Mouse (Mus musculus): ENCODE measurements at regions not wholly inside any gene's neighbourhood (a gene's known extent, or its start where the extent isn't known, plus 50 kb on each side); places are given as distances from the start of the nearest gene placed in this dataset.

- Histone ChIP-seq H3K27ac (ENCODE audit: low read length) (no peak overlapping the region), H3K36me3 (ENCODE audit: control insufficient read depth, insufficient read depth, low read length) (no peaks in the 10 kb centered on the region), H3K27me3 (ENCODE audit: control insufficient read depth, insufficient read depth, low read depth, low read length) (no peaks in the 10 kb centered on the region), H3K4me3 (ENCODE audit: low read length) (no peak overlapping the region), H3K4me2 (ENCODE audit: low read depth, low read length) (no peak overlapping the region), H3K9ac (ENCODE audit: low read length) (no peak overlapping the region), H3K4me1 (replicated peaks; ENCODE audit: control insufficient read depth, insufficient read depth, low read length) (no peaks in the 10 kb centered on the region), H3K9me3 (ENCODE audit: control insufficient read depth, low read length) (no peaks in the 10 kb centered on the region)
- peak; percentile 73 for ATAC-seq (ENCODE audit: low read depth)
- WGBS = 58% methylated on average over 19 of the region's 19 CpGs
Measured at GRCm38 (mm10) chr9:61012771-61013540, 218.6 kb downstream of the Uaca start.

GRCm38 (mm10) chr9:61014151-61014550, 219.8 kb downstream of the Uaca start:
- no peak overlapping the region for H3K27ac ChIP-seq (ENCODE audit: low read length)
- no peaks in the 10 kb centered on the region for H3K9me3 ChIP-seq (ENCODE audit: control insufficient read depth, low read length)
- ATAC-seq (ENCODE audit: low read depth) = no peak
- H3K36me3 ChIP-seq (ENCODE audit: control insufficient read depth, insufficient read depth, low read length) = no peaks in the 10 kb centered on the region
- H3K4me2 ChIP-seq (ENCODE audit: low read depth, low read length) = no peak overlapping the region
- no peaks in the 10 kb centered on the region for H3K27me3 ChIP-seq (ENCODE audit: control insufficient read depth, insufficient read depth, low read depth, low read length)
- H3K4me1 ChIP-seq (replicated peaks; ENCODE audit: control insufficient read depth, insufficient read depth, low read length) = no peaks in the 10 kb centered on the region
- WGBS = 61% methylated on average over 8 of the region's 8 CpGs
- H3K4me3 ChIP-seq (ENCODE audit: low read length) = no peak overlapping the region
- no peak overlapping the region for H3K9ac ChIP-seq (ENCODE audit: low read length)

- 53% methylated on average over 15 of the region's 15 CpGs for WGBS
- no peak overlapping the region for H3K9ac ChIP-seq (ENCODE audit: low read length)
- no peak overlapping the region for H3K27ac ChIP-seq (ENCODE audit: low read length)
- no peaks in the 10 kb centered on the region for H3K27me3 ChIP-seq (ENCODE audit: control insufficient read depth, insufficient read depth, low read depth, low read length)
- no peak for ATAC-seq (ENCODE audit: low read depth)
- no peaks in the 10 kb centered on the region for H3K9me3 ChIP-seq (ENCODE audit: control insufficient read depth, low read length)
- H3K4me1 ChIP-seq (replicated peaks; ENCODE audit: control insufficient read depth, insufficient read depth, low read length) = no peaks in the 10 kb centered on the region
- no peak overlapping the region for H3K4me2 ChIP-seq (ENCODE audit: low read depth, low read length)
- no peak overlapping the region for H3K4me3 ChIP-seq (ENCODE audit: low read length)
- no peaks in the 10 kb centered on the region for H3K36me3 ChIP-seq (ENCODE audit: control insufficient read depth, insufficient read depth, low read length)
Measured at GRCm38 (mm10) chr9:61015374-61015890, 221.1 kb downstream of the Uaca start.

- H3K4me1 ChIP-seq (replicated peaks; ENCODE audit: control insufficient read depth, insufficient read depth, low read length) = no peaks in the 10 kb centered on the region
- WGBS = 60% methylated on average over 10 of the region's 10 CpGs
- ATAC-seq (ENCODE audit: low read depth) = no peak
- H3K4me2 ChIP-seq (ENCODE audit: low read depth, low read length) = no peak overlapping the region
- H3K36me3 ChIP-seq (ENCODE audit: control insufficient read depth, insufficient read depth, low read length) = no peaks in the 10 kb centered on the region
- no peaks in the 10 kb centered on the region for H3K27me3 ChIP-seq (ENCODE audit: control insufficient read depth, insufficient read depth, low read depth, low read length)
- H3K4me3 ChIP-seq (ENCODE audit: low read length) = no peak overlapping the region
- no peak overlapping the region for H3K27ac ChIP-seq (ENCODE audit: low read length)
- H3K9ac ChIP-seq (ENCODE audit: low read length) = no peak overlapping the region
- H3K9me3 ChIP-seq (ENCODE audit: control insufficient read depth, low read length) = no peaks in the 10 kb centered on the region
Measured at GRCm38 (mm10) chr9:61016673-61017072, 222.3 kb downstream of the Uaca start.

- H3K27ac ChIP-seq (ENCODE audit: low read length) = no peak overlapping the region
- no peaks in the 10 kb centered on the region for H3K9me3 ChIP-seq (ENCODE audit: control insufficient read depth, low read length)
- no peak overlapping the region for H3K9ac ChIP-seq (ENCODE audit: low read length)
- H3K4me1 ChIP-seq (replicated peaks; ENCODE audit: control insufficient read depth, insufficient read depth, low read length) = no peaks in the 10 kb centered on the region
- H3K27me3 ChIP-seq (ENCODE audit: control insufficient read depth, insufficient read depth, low read depth, low read length) = no peaks in the 10 kb centered on the region
- ATAC-seq (ENCODE audit: low read depth) = no peak
- 67% methylated on average over 4 of the region's 4 CpGs for WGBS
- no peak overlapping the region for H3K4me3 ChIP-seq (ENCODE audit: low read length)
- H3K4me2 ChIP-seq (ENCODE audit: low read depth, low read length) = no peak overlapping the region
- no peaks in the 10 kb centered on the region for H3K36me3 ChIP-seq (ENCODE audit: control insufficient read depth, insufficient read depth, low read length)
Measured at GRCm38 (mm10) chr9:61019938-61020337, 225.6 kb downstream of the Uaca start.

- Histone ChIP-seq H3K27ac (ENCODE audit: low read length) (no peak overlapping the region), H3K4me3 (ENCODE audit: low read length) (no peak overlapping the region), H3K27me3 (ENCODE audit: control insufficient read depth, insufficient read depth, low read depth, low read length) (no peaks in the 10 kb centered on the region), H3K4me2 (ENCODE audit: low read depth, low read length) (no peak overlapping the region), H3K36me3 (ENCODE audit: control insufficient read depth, insufficient read depth, low read length) (no peaks in the 10 kb centered on the region), H3K9ac (ENCODE audit: low read length) (no peak overlapping the region), H3K9me3 (ENCODE audit: control insufficient read depth, low read length) (no peaks in the 10 kb centered on the region), H3K4me1 (replicated peaks; ENCODE audit: control insufficient read depth, insufficient read depth, low read length) (no peaks in the 10 kb centered on the region)
- no peak for ATAC-seq (ENCODE audit: low read depth)
- 82% methylated on average over 5 of the region's 5 CpGs for WGBS
Measured at GRCm38 (mm10) chr9:61021810-61022209, 227.5 kb downstream of the Uaca start.

- Histone ChIP-seq H3K4me3 (ENCODE audit: low read length) (no peak overlapping the region), H3K27me3 (ENCODE audit: control insufficient read depth, insufficient read depth, low read depth, low read length) (no peaks in the 10 kb centered on the region), H3K9ac (ENCODE audit: low read length) (no peak overlapping the region), H3K4me2 (ENCODE audit: low read depth, low read length) (no peak overlapping the region), H3K36me3 (ENCODE audit: control insufficient read depth, insufficient read depth, low read length) (no peaks in the 10 kb centered on the region), H3K9me3 (ENCODE audit: control insufficient read depth, low read length) (no peaks in the 10 kb centered on the region), H3K4me1 (replicated peaks; ENCODE audit: control insufficient read depth, insufficient read depth, low read length) (no peaks in the 10 kb centered on the region), H3K27ac (ENCODE audit: low read length) (no peak overlapping the region)
- 75% methylated on average over 6 of the region's 6 CpGs for WGBS
- 0 out of 2 replicates have a peak, but pooled peaks have one; percentile 12 for ATAC-seq (ENCODE audit: low read depth)
Measured at GRCm38 (mm10) chr9:61022371-61023026, 228.2 kb downstream of the Uaca start.

- Histone ChIP-seq H3K9me3 (ENCODE audit: control insufficient read depth, low read length) (no peaks in the 10 kb centered on the region), H3K27ac (ENCODE audit: low read length) (no peak overlapping the region), H3K27me3 (ENCODE audit: control insufficient read depth, insufficient read depth, low read depth, low read length) (peaks cover 3% of the 10 kb centered on the region), H3K4me1 (replicated peaks; ENCODE audit: control insufficient read depth, insufficient read depth, low read length) (no peaks in the 10 kb centered on the region), H3K4me3 (ENCODE audit: low read length) (no peak overlapping the region), H3K9ac (ENCODE audit: low read length) (no peak overlapping the region), H3K36me3 (ENCODE audit: control insufficient read depth, insufficient read depth, low read length) (no peaks in the 10 kb centered on the region), H3K4me2 (ENCODE audit: low read depth, low read length) (no peak overlapping the region)
- ATAC-seq (ENCODE audit: low read depth) = no peak
- 91% methylated on average over 6 of the region's 6 CpGs for WGBS
Measured at GRCm38 (mm10) chr9:61025341-61025740, 231.0 kb downstream of the Uaca start.

- no peak overlapping the region for H3K4me3 ChIP-seq (ENCODE audit: low read length)
- H3K27ac ChIP-seq (ENCODE audit: low read length) = no peak overlapping the region
- H3K36me3 ChIP-seq (ENCODE audit: control insufficient read depth, insufficient read depth, low read length) = no peaks in the 10 kb centered on the region
- no peak overlapping the region for H3K4me2 ChIP-seq (ENCODE audit: low read depth, low read length)
- H3K9ac ChIP-seq (ENCODE audit: low read length) = no peak overlapping the region
- ATAC-seq (ENCODE audit: low read depth) = no peak
- 65% methylated on average over 12 of the region's 12 CpGs for WGBS
- H3K4me1 ChIP-seq (replicated peaks; ENCODE audit: control insufficient read depth, insufficient read depth, low read length) = peaks cover 20% of the 10 kb centered on the region
- no peaks in the 10 kb centered on the region for H3K9me3 ChIP-seq (ENCODE audit: control insufficient read depth, low read length)
- H3K27me3 ChIP-seq (ENCODE audit: control insufficient read depth, insufficient read depth, low read depth, low read length) = peaks cover 3% of the 10 kb centered on the region
Measured at GRCm38 (mm10) chr9:61028775-61029401, 234.5 kb downstream of the Uaca start.
